Mouse (Mus musculus) lung, adult 2 months (tissue): ENCODE results near the gene Hsf4. TPM values are rescaled to one million over a fixed set of nuclear protein-coding genes. Genes with fewer than 3 reads are reported as not detected.

Experiments used
- DNase-seq: peaks from one replicate; pipeline ENCODE4 v3.0.0; 2022
- H3K4me1 ChIP-seq: fragments of 200-500 bp; 2 replicates; pipeline ENCODE4 v1.6.1; 2011; ENCODE audit warnings: low read length; ENCODE audit not compliant: control insufficient read depth, insufficient read depth
- H3K4me3 ChIP-seq: fragments of 200-500 bp; replicated peaks from 2 replicates; pipeline ENCODE3; 2011; ENCODE audit warnings: low read depth, mild to moderate bottlenecking, control low read depth, low read length; ENCODE audit errors: extremely low read depth
- CTCF ChIP-seq: fragments of 200-500 bp; IDR thresholded peaks from 2 replicates; pipeline ENCODE4 v1.5.1; 2011; ENCODE audit warnings: mild to moderate bottlenecking, low read length, control low read depth; ENCODE audit not compliant: insufficient read depth
- POLR2A ChIP-seq: fragments of 200-500 bp; IDR thresholded peaks from 2 replicates; pipeline ENCODE4 v1.6.1; 2011; ENCODE audit warnings: low read depth, mild to moderate bottlenecking, control low read depth, low read length, borderline replicate concordance; ENCODE audit errors: extremely low read depth
- WGBS: fragments of 180-500 bp; shearing (Covaris S2); methylation state at CpG from one replicate; pipeline ENCODE4 v1.1.7; 2018; 5-methylcytosine and 5-hydroxymethylcytosine counted together
- polyA plus RNA-seq: library from polyadenylated mRNA; depleted of rRNA; stranded (reverse); fragments of >200 nt; gene quantifications from 2 replicates; pipeline ENCODE4 v1.2.3, GENCODE M21; 2012

Gene Hsf4
- polyA plus RNA-seq, 1 experiment = 20.3 TPM

- Histone ChIP-seq H3K4me1 (peaks cover 16% of the 10 kb centered on the region), H3K4me3 (peak overlapping the region; percentile 37)
- DNase-seq = peak; percentile 38
- TF ChIP-seq CTCF = no peak
- no peak for TF ChIP-seq POLR2A
- 40% methylated on average over 55 of the region's 55 CpGs for WGBS
Measured at GRCm38 (mm10) chr8:105258911-105259720, 10.5 kb upstream of the Hsf4 start.

DNA sequence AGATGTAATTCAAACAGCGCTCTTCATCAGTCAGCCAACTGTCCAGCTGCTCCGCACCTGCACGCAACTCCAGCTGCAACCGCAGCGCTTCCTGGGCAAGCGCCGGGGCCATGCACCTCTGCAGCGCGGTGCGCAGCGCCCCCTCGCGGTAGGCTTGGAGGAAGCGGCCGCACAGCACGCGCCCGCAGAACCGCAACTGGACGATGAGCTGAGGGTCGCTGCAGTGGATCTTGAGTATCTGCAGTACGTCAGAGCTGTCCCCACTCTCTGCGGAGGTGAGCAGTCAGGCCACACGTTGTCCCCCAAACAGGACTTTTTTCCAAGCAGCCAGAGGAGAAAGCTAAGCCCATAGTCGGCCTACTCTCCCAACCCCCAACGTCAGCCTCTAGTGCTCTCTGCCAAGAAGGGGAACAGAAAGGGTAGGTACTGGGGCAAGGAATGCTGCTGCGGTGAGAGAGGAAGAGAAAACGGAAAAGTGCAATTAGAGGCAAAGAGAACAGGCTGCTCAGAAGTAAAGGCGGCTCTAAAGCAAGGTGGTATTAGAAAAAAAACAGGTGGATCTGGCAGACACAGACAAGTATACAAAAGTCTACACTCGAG, 9.8 kb upstream of the Hsf4 start:
- Histone ChIP-seq H3K4me3 (peak overlapping the region; percentile 46), H3K4me1 (peaks cover 14% of the 10 kb centered on the region)
- peak; percentile 82 for DNase-seq
- WGBS = 4% methylated on average over 30 of the region's 30 CpGs
- TF ChIP-seq CTCF (peak; percentile 62), POLR2A (no peak)

DNA sequence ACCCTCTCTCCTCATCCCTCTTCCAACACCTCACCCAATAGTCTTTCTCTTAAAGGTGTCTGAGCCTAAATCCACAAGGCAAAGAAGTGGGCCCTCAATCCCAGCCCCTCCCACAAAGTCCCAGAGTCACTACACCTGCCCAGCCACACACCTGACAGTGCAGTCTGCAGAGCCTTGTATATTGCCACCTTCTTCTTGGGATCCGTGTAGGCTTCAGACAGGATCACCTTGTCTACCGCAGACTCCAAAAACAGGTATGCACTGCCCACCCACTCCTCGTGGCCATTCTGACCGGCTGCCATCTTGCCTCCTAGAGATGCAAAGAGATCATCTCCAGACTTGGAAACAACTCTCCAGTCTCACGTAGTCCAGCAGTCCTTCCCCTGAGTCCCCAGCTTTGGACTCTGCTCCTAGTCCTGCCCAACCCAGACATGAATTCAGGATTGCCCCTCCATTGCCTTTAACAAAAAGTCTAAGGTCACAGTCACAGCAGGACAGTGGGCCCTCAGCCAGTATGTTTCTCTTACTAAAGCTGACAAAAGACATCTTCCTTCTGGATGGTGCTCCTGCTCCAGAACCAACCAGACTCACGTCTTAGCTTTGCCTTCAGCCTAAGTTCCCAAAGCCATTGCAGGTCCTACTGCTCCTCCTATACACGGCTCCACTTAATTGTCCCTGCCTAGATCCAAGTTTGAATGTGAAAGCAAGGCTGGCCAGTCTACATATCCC, 9.1 kb upstream of the Hsf4 start:
- WGBS = 73% methylated on average over 7 of the region's 7 CpGs

DNA sequence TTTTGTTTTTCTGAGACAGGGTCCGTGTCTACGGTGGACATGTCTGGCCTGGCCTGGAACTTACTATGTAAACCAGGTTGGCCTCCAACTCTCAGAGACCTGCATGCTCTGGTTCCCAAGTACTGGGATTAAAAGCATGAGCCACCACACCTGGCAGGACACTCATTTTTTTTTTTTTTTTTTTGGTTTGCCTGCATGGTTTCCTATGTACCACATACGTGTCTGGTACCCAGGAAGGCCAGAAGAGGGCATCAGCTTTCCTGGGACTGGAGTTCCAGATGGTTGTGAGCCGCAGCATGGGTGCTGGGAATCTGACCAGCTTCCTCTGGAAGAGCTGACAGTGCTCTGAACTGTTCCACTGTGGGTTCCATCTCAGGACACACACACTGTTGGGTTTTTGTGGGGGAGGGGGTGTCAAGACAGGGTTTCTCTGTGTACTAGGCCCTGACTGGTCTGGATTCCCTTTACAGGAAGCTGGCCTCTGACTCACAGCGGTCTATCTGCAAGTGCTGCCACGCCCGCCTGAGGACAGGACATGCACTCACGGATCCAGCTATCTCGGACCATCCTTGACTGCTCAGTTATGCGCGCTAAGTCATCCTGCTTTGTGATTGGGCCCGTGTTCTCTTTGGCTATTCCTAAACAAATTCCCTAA, 8.1 kb upstream of the Hsf4 start:
- Histone ChIP-seq H3K4me3 (no peak overlapping the region), H3K4me1 (peaks cover 11% of the 10 kb centered on the region)
- no peak for DNase-seq
- TF ChIP-seq POLR2A (no peak), CTCF (no peak)
- 78% methylated on average over 12 of the region's 12 CpGs for WGBS

More for the DNA sequence above, 9.1 kb upstream of the Hsf4 start:
- DNase-seq = no peak
- H3K4me3 ChIP-seq = no peak overlapping the region
- TF ChIP-seq POLR2A (no peak), CTCF (no peak)
- peaks cover 11% of the 10 kb centered on the region for H3K4me1 ChIP-seq

DNA sequence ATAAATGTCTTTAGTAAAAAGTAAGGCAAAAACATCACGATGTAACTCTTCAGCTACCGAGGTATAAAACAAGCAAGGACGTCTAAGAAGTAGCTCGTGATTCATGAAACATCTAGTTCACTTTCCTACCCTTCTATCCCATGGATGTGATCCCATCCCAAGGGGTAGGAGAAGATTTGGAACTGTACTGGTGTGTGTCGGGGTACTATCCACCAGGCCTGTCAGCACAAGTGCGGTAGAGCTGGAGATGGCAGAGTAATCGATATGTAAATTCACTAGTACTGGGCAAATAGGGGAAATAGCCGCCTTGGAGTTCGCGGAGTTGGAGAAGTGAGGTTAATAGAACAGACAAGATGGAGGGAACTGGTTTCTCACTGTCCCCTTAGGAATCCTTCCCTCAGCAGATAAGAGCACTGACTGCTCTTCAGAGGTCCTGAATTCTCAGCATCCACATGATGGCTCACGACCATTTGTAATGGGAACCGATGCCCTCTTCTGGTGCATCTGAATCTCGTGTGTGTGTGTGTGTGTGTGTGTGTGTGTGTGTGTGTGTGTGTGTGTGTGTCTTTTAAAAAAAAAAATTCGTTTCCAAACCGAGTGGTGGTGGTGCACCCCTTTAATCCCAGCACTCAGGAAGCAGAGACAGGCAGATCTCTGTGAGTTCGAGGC, 6.2 kb upstream of the Hsf4 start:
- Histone ChIP-seq H3K4me1 (peaks cover 12% of the 10 kb centered on the region), H3K4me3 (no peak overlapping the region)
- TF ChIP-seq CTCF (no peak), POLR2A (no peak)
- 44% methylated on average over 16 of the region's 16 CpGs for WGBS
- DNase-seq = no peak

DNA sequence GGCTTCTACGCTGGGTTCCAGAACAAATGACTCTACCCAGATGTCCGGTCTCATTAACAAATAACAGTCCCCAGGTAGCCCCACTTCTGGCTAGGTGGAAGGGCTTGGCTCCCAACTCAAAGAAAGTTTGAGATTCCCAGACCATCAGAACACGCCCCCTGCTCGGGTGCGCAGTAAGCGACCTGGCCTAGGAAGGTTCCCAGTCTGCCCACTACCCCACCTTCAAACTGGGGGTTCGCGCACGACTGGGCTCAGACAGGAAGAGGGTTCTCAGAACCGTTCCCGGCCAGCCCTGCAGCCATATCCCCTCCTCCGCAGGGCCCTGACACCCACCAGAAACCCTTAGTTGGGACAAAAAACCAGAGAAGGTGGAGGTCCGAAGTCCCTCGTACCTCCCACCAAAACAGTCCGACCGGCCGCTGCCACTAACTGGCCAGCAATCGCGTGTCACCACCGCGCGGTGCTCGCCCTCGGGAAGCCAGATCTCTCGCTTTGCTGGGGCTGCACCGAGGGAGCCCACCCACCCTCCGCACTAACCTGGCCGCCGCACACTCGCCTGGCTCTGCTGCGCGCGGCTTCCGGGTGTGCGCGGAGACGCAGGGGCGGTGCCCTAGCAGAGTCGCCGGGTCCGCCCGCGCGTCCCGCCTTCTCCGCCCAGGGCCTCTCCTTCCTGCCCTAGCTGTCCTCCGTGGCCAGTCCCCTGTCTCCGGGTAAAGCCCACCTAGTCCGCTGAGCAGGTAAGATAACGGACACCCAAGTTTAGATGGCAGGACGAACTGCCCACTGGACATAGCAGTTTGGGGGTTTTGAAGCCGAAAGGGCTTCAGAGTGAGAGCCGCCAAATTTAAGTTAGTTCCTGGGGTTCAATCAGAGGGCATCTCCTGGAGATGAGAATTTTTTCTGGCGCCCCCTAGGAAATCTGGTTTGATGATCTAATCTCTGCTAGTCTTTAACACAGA, 5.3 kb upstream of the Hsf4 start, which contains the start of the genes Tradd and Fbxl8:
Tradd (minus strand) TSS at position 586 of the 959 bp plus-strand sequence.
Fbxl8 (plus strand) TSS at position 625 of the 959 bp plus-strand sequence.
- TF ChIP-seq POLR2A (peak; percentile 76; the same call in 1 of the 2 replicates), CTCF (no peak)
- peaks cover 16% of the 10 kb centered on the region for H3K4me1 ChIP-seq
- WGBS = 2% methylated on average over 54 of the region's 54 CpGs
- DNase-seq = peak; percentile 78
- H3K4me3 ChIP-seq = peak within 1 kb of the TSS; percentile 79

- peak; percentile 32 for DNase-seq
- TF ChIP-seq POLR2A (peak; percentile 15; the same call in 1 of the 2 replicates), CTCF (no peak)
- Histone ChIP-seq H3K4me3 (peak overlapping the region; percentile 49), H3K4me1 (peaks cover 10% of the 10 kb centered on the region)
- WGBS = 6% methylated on average over 10 of the region's 10 CpGs
Measured at GRCm38 (mm10) chr8:105265128-105265527, 4.5 kb upstream of the Hsf4 start.

- WGBS = 75% methylated on average over 13 of the region's 13 CpGs
Measured at GRCm38 (mm10) chr8:105266775-105267174, 2.8 kb upstream of the Hsf4 start.

More at GRCm38 (mm10) chr8:105266775-105267174, 2.8 kb upstream of the Hsf4 start:
- Histone ChIP-seq H3K4me3 (no peak overlapping the region), H3K4me1 (peaks cover 11% of the 10 kb centered on the region)
- no peak for DNase-seq
- TF ChIP-seq POLR2A (no peak), CTCF (no peak)
